Mouse (Mus musculus) megakaryocyte-erythroid progenitor cell, adult 5 weeks (primary cell): ENCODE results near the gene Mettl27. TPM values are rescaled to one million over a fixed set of nuclear protein-coding genes. Genes with fewer than 3 reads are reported as not detected.

ENCODE experiments used
- polyA plus RNA-seq: library from polyadenylated mRNA; stranded (reverse); fragments of >175 nt; gene quantifications from 2 replicates; pipeline ENCODE4 v1.2.3, GENCODE M21; 2012

The Mettl27 gene
- polyA plus RNA-seq, result 7.8 and 12.3 TPM in 2 replicates

GRCm38 (mm10) chr5:134932179-134932902 is at the start of gene Mettl27:
Gene Mettl27 (plus strand): TSS chr5:134932368.

GRCm38 (mm10) chr5:134906633-134907032 is 25.5 kb upstream of the Mettl27 start, which contains the start of gene Tmem270:
Gene Tmem270 (minus strand): TSS chr5:134906733.

GRCm38 (mm10) chr5:134915311-134915710 is 16.9 kb upstream of the Mettl27 start, which contains the start of gene Cldn13:
Gene Cldn13 (minus strand): TSS chr5:134915526.

GRCm38 (mm10) chr5:134946857-134947255 is 14.7 kb downstream of the Mettl27 start, which contains the start of gene Cldn4:
Gene Cldn4 (minus strand): TSS chr5:134946934.

GRCm38 (mm10) chr5:134985633-134986297 is 53.6 kb downstream of the Mettl27 start, which contains the start of gene Cldn3:
Gene Cldn3 (plus strand): TSS chr5:134986214.

Other genes starting within 250 kb of the Mettl27 start
- gene Limk1, start 243.8 kb upstream of the Mettl27 start, polyA plus RNA-seq, result 55.2 and 63.6 TPM in 2 replicates
- gene Eln, start 185.0 kb upstream of the Mettl27 start, polyA plus RNA-seq, result 0.03 and 0.09 TPM in 2 replicates
- not detected in 2 replicates for gene Tmem270, start 25.6 kb upstream of the Mettl27 start, polyA plus RNA-seq
- 1.2 and 1.6 TPM in 2 replicates for gene Cldn13, start 16.8 kb upstream of the Mettl27 start, polyA plus RNA-seq
- 0.16 and 0.19 TPM in 2 replicates for gene Cldn4, start 14.6 kb downstream of the Mettl27 start, polyA plus RNA-seq
- 0.05 and 0.11 TPM in 2 replicates for gene Cldn3, start 53.8 kb downstream of the Mettl27 start, polyA plus RNA-seq
- gene Abhd11, start 76.8 kb downstream of the Mettl27 start, polyA plus RNA-seq, result 109 and 119 TPM in 2 replicates
- 2.4 and 3.7 TPM in 2 replicates for gene Stx1a, start 91.1 kb downstream of the Mettl27 start, polyA plus RNA-seq
- 42.4 and 52.4 TPM in 2 replicates for gene Dnajc30, start 131.8 kb downstream of the Mettl27 start, polyA plus RNA-seq
- gene Bud23, start 132.6 kb downstream of the Mettl27 start, polyA plus RNA-seq, result 159 and 216 TPM in 2 replicates
- gene Vps37d, start 145.9 kb downstream of the Mettl27 start, polyA plus RNA-seq, result 1.4 and 1.6 TPM in 2 replicates
- 0.12 and 0.28 TPM in 2 replicates for gene Mlxipl, start 157.5 kb downstream of the Mettl27 start, polyA plus RNA-seq
- 21.8 and 22.0 TPM in 2 replicates for gene Tbl2, start 217.3 kb downstream of the Mettl27 start, polyA plus RNA-seq
- 48.8 and 61.4 TPM in 2 replicates for gene Bcl7b, start 235.9 kb downstream of the Mettl27 start, polyA plus RNA-seq